Mouse (Mus musculus) megakaryocyte, embryonic 14.5 days (primary cell): Measurements from ENCODE around the gene Mical2.

ENCODE experiments used
- FLI1 ChIP-seq: IDR thresholded peaks from 2 replicates; pipeline ENCODE4 v1.6.1; 2012; ENCODE audit warnings: low read length, inconsistent platforms, mixed read lengths
- GATA1 ChIP-seq: IDR thresholded peaks from 3 replicates; pipeline ENCODE4 v1.6.1; 2012; ENCODE audit warnings: mixed read lengths, low read length, inconsistent platforms, borderline replicate concordance

- TF ChIP-seq GATA1: no peak
- TF ChIP-seq FLI1: no peak
These were observed 160.9 kb downstream of the Mical2 start for GRCm38 (mm10) chr7:112386521-112386920.
